Mouse (Mus musculus) bone marrow macrophage, adult 2 months (primary cell): Measurements from ENCODE around the gene Lamtor4.

Experiments
- CTCF ChIP-seq: IDR thresholded peaks from 2 replicates; pipeline ENCODE4 v1.5.1; 2012; ENCODE audit warnings: low read depth, mild to moderate bottlenecking, low read length, moderate library complexity
- POLR2A ChIP-seq: IDR thresholded peaks from 2 replicates; pipeline ENCODE4 v1.6.1; 2012; ENCODE audit warnings: mild to moderate bottlenecking, low read depth, low read length, borderline replicate concordance

- TF ChIP-seq POLR2A (no peak), CTCF (no peak)
These were observed 2.8 kb downstream of the Lamtor4 start for GRCm38 (mm10) chr5:138258078-138258477.
